Mouse (Mus musculus): ENCODE results near the gene Vmn1r218.
"Not testable (repeated sequence)": the region's sequence is repeated elsewhere in the genome, so short reads cannot be mapped to it uniquely, and the experiment has no call there.

The Vmn1r218 gene

DNA sequence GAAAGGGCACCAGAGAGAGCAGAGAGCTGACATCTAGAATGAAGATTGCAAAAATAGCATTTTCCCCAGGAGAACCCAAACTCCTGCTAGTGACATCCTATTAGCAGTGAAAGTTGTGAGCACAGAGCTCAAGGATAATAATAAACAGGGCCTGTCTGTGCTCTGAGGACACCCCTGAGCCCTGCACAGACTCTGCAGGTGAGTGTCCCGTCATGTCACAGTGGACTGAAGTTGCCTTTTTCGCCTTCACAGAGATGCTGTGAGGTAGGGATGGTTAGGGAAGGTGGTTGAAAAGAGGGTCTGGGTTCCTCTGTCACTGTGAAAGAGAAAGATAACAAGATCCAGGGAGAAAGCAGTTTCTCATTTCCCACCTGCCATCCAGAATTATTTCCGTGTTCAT, at the start of gene Vmn1r218:
TSS of gene Vmn1r218 (plus strand) at position 57 of the 400 bp plus-strand sequence.
- no peak for DNase-seq

DNA sequence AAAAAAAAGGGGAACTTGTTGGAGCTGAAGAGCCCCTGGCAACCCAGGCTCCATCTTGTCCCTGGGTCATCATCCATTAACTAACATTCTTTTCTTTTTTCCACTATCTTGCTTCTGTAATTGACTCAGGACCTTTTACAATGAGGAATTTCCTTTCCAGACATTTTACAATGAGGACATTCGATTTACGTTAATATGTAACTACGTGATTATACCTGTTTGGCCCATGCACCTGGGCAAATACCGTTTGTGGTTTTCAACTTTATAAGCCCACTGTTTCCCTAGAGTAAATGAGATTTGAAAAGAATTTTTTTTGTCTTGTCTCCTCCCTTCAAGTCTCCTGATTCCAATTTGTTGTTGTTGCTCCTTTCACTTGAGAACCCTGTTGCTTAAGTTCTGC, 38.6 kb upstream of the Vmn1r218 start:
- no peak for DNase-seq

DNA sequence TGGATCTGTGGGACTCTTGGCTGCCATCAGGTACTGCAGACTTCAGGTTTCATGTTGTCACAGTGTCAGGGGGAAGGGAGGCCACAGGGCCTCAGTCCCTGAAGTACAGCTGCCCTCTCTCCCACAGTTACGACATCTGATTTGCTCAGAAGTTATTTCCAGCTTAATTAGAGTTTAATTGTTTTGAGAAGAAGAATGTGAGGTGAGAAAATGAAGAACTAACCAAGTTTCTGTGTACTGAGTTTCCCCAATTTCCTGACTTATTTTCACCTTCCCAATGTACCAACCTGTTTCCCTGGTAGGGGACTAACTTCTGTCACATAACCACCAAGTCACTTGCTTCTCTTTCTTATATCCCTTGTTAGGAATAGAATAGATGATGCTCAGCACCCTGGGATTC, 14.8 kb upstream of the Vmn1r218 start, which contains the start of gene Vmn1r217:
TSS of gene Vmn1r217 (minus strand) at position 101 of the 400 bp plus-strand sequence.
- not testable (repeated sequence) for DNase-seq

GRCm38 (mm10) chr13:23120611-23121010, 12.3 kb upstream of the Vmn1r218 start:
- DNase-seq = no peak

DNA sequence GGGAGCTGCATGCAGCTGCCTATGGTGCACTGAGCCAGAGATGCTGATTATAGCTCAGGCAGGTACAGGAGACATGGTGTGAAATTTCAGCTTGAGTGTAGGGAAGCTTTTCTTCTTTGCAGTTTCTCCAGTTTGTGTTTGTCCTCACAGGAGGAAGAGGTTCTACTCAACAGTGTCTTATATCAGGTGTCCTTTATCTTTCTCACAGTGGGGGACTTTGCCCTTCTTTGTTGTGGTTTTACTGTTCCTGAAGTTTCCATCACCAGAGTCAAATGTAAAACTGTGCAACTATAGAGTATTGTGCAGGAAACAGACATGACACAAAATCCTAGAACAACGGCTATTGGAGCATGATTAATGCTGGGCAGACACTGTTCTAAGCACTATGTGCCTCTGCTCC, 546 bp downstream of the Vmn1r218 start:
- DNase-seq = no peak

DNA sequence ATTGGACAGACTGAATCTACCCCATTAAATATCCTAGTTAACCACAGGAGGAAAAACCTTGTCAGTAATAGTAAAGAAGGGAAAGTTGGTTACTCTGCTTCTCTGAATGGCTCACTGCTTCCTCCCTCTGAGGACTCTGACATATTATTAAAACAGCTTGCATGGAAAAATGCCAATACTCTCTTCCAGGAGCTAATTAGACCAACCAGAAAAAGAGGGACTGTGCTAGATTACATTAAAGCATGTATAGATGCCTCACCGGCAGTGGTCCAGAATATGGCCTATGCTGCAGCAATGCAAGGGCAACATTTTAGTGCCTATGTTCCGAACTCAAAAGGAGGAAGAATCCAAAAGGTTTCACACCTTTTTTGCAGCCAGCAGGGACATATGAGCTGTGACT, 5.9 kb downstream of the Vmn1r218 start:
- no peak for DNase-seq

GRCm38 (mm10) chr13:23157848-23158247, 24.9 kb downstream of the Vmn1r218 start:
- no peak for DNase-seq

- DNase-seq = no peak
Observed at GRCm38 (mm10) chr13:23159012-23159411, 26.1 kb downstream of the Vmn1r218 start, which contains the start of gene Vmn1r219. Gene Vmn1r219 (plus strand): TSS chr13:23159312.

DNA sequence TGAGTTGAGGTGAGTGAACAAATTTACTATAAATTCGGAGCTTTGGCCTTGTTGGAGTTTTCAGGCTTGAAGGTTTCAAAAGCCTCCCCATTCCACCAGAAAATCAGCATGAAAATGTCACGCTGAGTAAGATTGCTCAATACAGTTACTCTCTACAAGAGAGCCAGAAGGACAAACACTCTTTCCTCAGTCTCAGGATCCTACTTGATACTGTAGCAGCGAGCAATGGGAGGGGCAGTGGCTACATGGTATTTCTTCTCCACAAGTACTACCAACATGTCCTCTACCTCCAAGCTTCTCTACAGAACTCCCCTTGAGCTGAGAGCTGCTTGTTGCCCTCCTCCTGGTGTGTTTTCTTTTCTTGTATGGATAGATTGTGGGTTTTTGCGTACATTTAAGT, 33.5 kb downstream of the Vmn1r218 start:
- DNase-seq = not testable (repeated sequence)

DNA sequence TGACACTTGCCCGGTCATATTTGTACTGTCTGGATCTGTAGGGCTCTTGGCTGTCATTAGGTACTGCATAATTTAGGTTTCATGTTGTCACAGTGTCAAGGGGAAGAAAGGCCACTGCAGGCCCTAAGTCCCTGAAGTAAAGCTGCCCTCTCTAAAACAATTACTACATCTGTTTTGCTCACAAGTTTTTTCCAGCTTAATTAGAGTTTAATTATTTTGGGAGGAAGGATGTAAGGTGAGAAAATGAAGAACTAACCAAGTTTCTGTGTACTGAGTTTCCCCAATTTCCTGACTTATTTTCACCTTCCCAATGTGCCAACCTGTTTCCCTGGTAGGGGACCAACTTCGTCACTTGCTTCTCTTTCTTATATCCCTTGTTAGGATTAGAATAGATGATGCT, 54.9 kb downstream of the Vmn1r218 start, which contains the start of gene Vmn1r220:
TSS of gene Vmn1r220 (minus strand) at position 101 of the 400 bp plus-strand sequence.
- no peak for DNase-seq

All from thymus, adult 18-20 months (tissue).